Mouse (Mus musculus): Measurements from ENCODE around the gene Tns1.

DNA sequence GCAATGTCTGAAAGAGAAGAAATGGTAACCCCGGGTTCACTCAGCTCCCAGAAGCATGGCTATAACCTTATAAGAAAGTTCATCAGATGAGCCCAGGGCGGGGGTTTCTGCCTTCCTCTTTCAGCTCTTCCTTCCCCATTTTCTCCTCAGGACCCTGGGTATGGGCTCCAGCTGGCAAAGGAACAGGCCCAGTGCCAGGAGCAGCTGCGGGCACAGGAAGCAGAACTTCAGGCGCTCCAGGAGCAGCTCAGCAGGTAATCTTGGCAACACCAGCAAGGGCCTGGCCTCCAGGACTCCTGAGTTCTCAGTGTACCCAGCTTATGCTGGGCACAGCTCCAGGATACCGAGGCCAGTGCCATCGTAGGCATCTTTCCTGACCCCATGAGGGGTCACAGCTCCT is 9.7 kb upstream of the Tns1 start:
- TF ChIP-seq GATA1 (IDR thresholded peaks at IDR 0.05; ENCODE audit: borderline replicate concordance, low read length) = no peak
- TF ChIP-seq FLI1 (IDR thresholded peaks at IDR 0.05; ENCODE audit: low read length) = no peak

Data from megakaryocyte, embryonic 14.5 days (primary cell).